Mouse (Mus musculus) erythroid progenitor cell, adult 5-6 weeks (primary cell): Measurements from ENCODE around the gene Lman2l. TPM values are rescaled to one million over a fixed set of nuclear protein-coding genes. Genes with fewer than 3 reads are reported as not detected.

Experiments
- ATAC-seq: replicated peaks from 2 replicates; pipeline ENCODE4 v1.8.0; 2016; ENCODE audit warnings: moderate number of reproducible peaks, mild to moderate bottlenecking, moderate TSS enrichment, inconsistent platforms; ENCODE audit not compliant: poor library complexity, low FRiP score, severe bottlenecking
- total RNA-seq, 2 experiments: library from RNA; stranded (forward) in 1 of 2; stranded (reverse) in 1 of 2; fragments of 150-400 nt in 1 of 2; fragments of 186-747, 209-891 nt in 1 of 2; gene quantifications; 2 replicates each; pipeline versions ENCODE4 v1.2.3 to v1.2.4; 2015 to 2017; ENCODE audit warnings: low replicate concordance in 2 of 2

The Lman2l gene
- total RNA-seq, 2 experiments from 2014 or later, result 1.7 to 13.4 TPM

DNA sequence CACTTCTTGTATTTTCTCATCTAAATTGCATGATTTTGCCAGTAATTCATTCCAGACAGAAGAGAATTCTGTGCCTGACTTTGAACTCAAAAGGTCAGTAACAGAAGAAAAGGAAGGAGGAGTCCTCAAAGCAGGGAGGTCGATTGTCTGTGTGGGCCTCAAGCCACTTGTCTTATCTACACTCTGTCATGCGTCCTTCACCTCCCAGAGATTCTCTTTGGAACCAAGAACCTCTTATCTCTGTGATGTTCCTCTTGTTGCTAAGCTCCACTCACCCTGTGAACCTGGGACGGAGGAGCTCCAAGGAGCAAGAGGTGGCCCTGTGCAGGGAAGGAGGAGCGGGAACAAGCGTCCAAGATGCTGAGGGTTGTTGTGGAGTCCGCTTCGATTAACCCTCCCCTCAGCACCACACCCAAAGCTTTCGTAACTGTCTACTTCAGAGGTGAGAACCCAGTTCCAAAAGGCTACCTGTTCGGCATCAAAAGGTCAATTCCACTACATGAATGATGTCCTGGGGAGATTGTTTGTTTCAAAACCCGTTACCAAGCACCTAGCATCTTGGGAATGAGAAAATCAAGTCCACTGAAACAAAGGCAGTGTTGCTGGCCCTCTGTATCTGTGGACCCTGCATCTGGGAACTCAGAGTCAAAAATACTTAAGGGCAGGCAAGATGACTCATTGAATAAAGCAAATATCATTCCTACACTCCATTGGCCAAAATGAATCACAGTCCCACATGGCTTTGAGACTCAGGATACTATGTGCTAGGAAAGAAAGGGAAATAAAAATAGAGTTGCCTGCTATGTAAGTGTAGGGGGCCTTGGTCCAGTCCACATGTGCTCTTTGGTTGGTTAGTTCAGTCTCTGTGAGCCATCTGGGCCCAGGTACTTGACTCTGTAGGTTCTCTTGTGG lies 72.9 kb downstream of the Lman2l start, which contains the start of gene Fer1l5:
Gene Fer1l5 (plus strand): TSS at position 358 of the 912 bp plus-strand sequence.
- ATAC-seq, result no peak

DNA sequence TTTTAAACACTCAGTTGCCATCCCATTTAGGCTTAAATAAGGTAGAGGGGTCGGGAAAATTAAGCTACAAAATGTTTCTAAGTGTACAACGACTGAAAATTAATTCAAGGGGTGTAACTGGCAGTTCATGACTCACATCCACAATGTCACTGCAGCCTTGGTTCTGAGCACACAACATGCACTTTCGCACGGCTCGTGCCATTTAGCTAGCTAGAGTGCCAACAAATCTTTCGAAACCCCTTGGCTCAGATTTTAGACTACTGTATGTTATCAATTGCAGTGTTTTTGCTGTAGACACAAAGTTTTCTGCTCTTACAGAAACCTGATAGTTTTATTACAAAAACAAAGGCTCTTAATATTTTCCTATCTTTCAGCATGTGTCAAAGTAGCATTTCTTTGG lies 74.2 kb downstream of the Lman2l start:
- no peak for ATAC-seq

Other genes with a start within 250 kb of the Lman2l start
- gene Uggt1, start 200.6 kb downstream of the Lman2l start, total RNA-seq (2015; ENCODE audit: low replicate concordance), result 21.8 and 42.2 TPM in 2 replicates
- gene Uggt1, start 200.6 kb downstream of the Lman2l start, total RNA-seq (2017; ENCODE audit: low replicate concordance), result 32.2 and 62.3 TPM in 2 replicates
- 6.1 and 7.1 TPM in 2 replicates for gene Neurl3, start 170.6 kb downstream of the Lman2l start, total RNA-seq (2015; ENCODE audit: low replicate concordance)
- 4.7 and 10.0 TPM in 2 replicates for gene Neurl3, start 170.6 kb downstream of the Lman2l start, total RNA-seq (2017; ENCODE audit: low replicate concordance)
- 2.9 and 9.2 TPM in 2 replicates for gene Arid5a, start 137.5 kb downstream of the Lman2l start, total RNA-seq (2015; ENCODE audit: low replicate concordance)
- gene Arid5a, start 137.5 kb downstream of the Lman2l start, total RNA-seq (2017; ENCODE audit: low replicate concordance), result 0.53 and 2.1 TPM in 2 replicates
- 13.3 and 16.3 TPM in 2 replicates for gene Kansl3, start 76.1 kb downstream of the Lman2l start, total RNA-seq (2015; ENCODE audit: low replicate concordance)
- gene Kansl3, start 76.1 kb downstream of the Lman2l start, total RNA-seq (2017; ENCODE audit: low replicate concordance), result 23.2 and 27.2 TPM in 2 replicates
- gene Fer1l5, start 73.0 kb downstream of the Lman2l start, total RNA-seq (2015; ENCODE audit: low replicate concordance), result not detected in 2 replicates
- gene Fer1l5, start 73.0 kb downstream of the Lman2l start, total RNA-seq (2017; ENCODE audit: low replicate concordance), result not detected in 2 replicates
- 2.9 and 3.6 TPM in 2 replicates for gene Cnnm4, start 26.3 kb upstream of the Lman2l start, total RNA-seq (2015; ENCODE audit: low replicate concordance)
- gene Cnnm4, start 26.3 kb upstream of the Lman2l start, total RNA-seq (2017; ENCODE audit: low replicate concordance), result 1.4 and 3.3 TPM in 2 replicates
- gene Cnnm3, start 66.6 kb upstream of the Lman2l start, total RNA-seq (2015; ENCODE audit: low replicate concordance), result 2.5 and 10.5 TPM in 2 replicates
- 3.9 and 9.4 TPM in 2 replicates for gene Cnnm3, start 66.6 kb upstream of the Lman2l start, total RNA-seq (2017; ENCODE audit: low replicate concordance)
- gene Ankrd23, start 91.6 kb upstream of the Lman2l start, total RNA-seq (2015; ENCODE audit: low replicate concordance), result 1.7 TPM in 1 of 2 replicates, not detected in the other
- not detected in 2 replicates for gene Ankrd23, start 91.6 kb upstream of the Lman2l start, total RNA-seq (2017; ENCODE audit: low replicate concordance)
- gene Gm42417, start 94.2 kb upstream of the Lman2l start, total RNA-seq (2015; ENCODE audit: low replicate concordance), result 0.42 TPM in 1 of 2 replicates, not detected in the other
- gene Gm42417, start 94.2 kb upstream of the Lman2l start, total RNA-seq (2017; ENCODE audit: low replicate concordance), result 86.5 TPM in 1 of 2 replicates, not detected in the other
- not detected in 2 replicates for gene Ankrd39, start 102.2 kb upstream of the Lman2l start, total RNA-seq (2015; ENCODE audit: low replicate concordance)
- 1.4 and 1.8 TPM in 2 replicates for gene Ankrd39, start 102.2 kb upstream of the Lman2l start, total RNA-seq (2017; ENCODE audit: low replicate concordance)
- not detected in 2 replicates for gene Sema4c, start 113.1 kb upstream of the Lman2l start, total RNA-seq (2015; ENCODE audit: low replicate concordance)
- 0.45 TPM in 1 of 2 replicates, not detected in the other for gene Sema4c, start 113.1 kb upstream of the Lman2l start, total RNA-seq (2017; ENCODE audit: low replicate concordance)
- not detected in 2 replicates for gene Fam178b, start 237.9 kb upstream of the Lman2l start, total RNA-seq (2015; ENCODE audit: low replicate concordance)
- gene Fam178b, start 237.9 kb upstream of the Lman2l start, total RNA-seq (2017; ENCODE audit: low replicate concordance), result not detected in 2 replicates
- 138 and 208 TPM in 2 replicates for gene Cox5b, start 246.2 kb upstream of the Lman2l start, total RNA-seq (2015; ENCODE audit: low replicate concordance)
- 116 and 354 TPM in 2 replicates for gene Cox5b, start 246.2 kb upstream of the Lman2l start, total RNA-seq (2017; ENCODE audit: low replicate concordance)